16 mouse cellular contexts compared by ENCODE assay signal in the genomic region with DNA sequence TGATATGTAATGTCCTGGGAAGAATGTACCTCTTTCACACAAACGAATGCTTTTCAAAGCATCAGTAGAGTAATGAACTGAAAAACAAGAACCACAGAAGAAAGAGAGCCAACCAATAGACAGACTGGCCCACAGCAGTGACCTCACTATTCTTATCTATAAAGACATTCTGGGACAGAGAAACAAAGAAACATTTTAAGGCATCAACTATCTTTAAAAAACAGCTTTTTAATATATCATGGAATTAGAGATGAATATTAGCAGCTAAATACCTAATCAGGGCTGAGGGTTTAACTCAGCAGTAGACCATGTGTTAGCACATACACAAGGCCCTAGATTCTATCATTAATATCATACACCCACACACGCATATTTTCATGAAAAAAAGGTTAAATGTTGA.
"Had no signal": no experiment of that assay in that cellular context is flagged by ENCODE, and none has a peak within 500 bp of the region (broad histone marks: within the 10 kb centered on the region; RNA-seq: fewer than 3 reads in every experiment).

No protein-coding gene starts in this region.

- H3K4me2 ChIP-seq: limb, embryonic 12.5 days; lung, embryonic 15.5 days; midbrain, embryonic 13.5 days; neural tube, embryonic 12.5 days had no signal

- H3K9me3 ChIP-seq: limb, embryonic 12.5 days; lung, embryonic 15.5 days; midbrain, embryonic 13.5 days; neural tube, embryonic 12.5 days had no signal

- ATAC-seq: inflammation-experienced regulatory T-cells, adult 6 months; intestine, postnatal 0 days; midbrain, embryonic 13.5 days had no signal

- H3K27me3 ChIP-seq: limb, embryonic 12.5 days; lung, embryonic 15.5 days; midbrain, embryonic 13.5 days; neural tube, embryonic 12.5 days had no signal

- H3K27ac ChIP-seq: left cerebral cortex, adult 2 months; limb, embryonic 12.5 days; lung, embryonic 15.5 days; macrophage; midbrain, embryonic 13.5 days; neural tube, embryonic 12.5 days had no signal

- H3K9ac ChIP-seq: limb, embryonic 12.5 days; lung, embryonic 15.5 days; midbrain, embryonic 13.5 days; neural tube, embryonic 12.5 days had no signal

- DNase-seq: kidney, adult 8-10 months; kidney, postnatal 25 days; lung, postnatal 14 days; right cerebral cortex, postnatal 4 days; spleen, adult 18-20 months; thymus, adult 18-20 months; thymus, postnatal 14 days had no signal

- H3K4me1 ChIP-seq: limb, embryonic 12.5 days; lung, embryonic 15.5 days; neural tube, embryonic 12.5 days had no signal

- H3K4me3 ChIP-seq: left cerebral cortex, adult 2 months; limb, embryonic 12.5 days; lung, embryonic 15.5 days; midbrain, embryonic 13.5 days; myocyte; neural tube, embryonic 12.5 days had no signal
